Mouse (Mus musculus) small intestine, adult 2 months (tissue): Measurements from ENCODE around the gene Rusc2. TPM values are rescaled to one million over a fixed set of nuclear protein-coding genes. Genes with fewer than 3 reads are reported as not detected.

ENCODE experiments used
- H3K27ac ChIP-seq: fragments of 200-500 bp; 2 replicates; pipeline ENCODE4 v1.5.1; 2012; ENCODE audit warnings: low read depth, low read length, control low read depth, inconsistent platforms; ENCODE audit not compliant: insufficient read depth
- H3K27me3 ChIP-seq: fragments of 200-500 bp; 2 replicates; pipeline ENCODE4 v1.6.1; 2012; ENCODE audit warnings: mild to moderate bottlenecking, moderate library complexity, low read length, inconsistent platforms; ENCODE audit not compliant: control insufficient read depth, insufficient read depth
- H3K36me3 ChIP-seq: fragments of 200-500 bp; 2 replicates; pipeline ENCODE4 v1.6.1; 2012; ENCODE audit warnings: mild to moderate bottlenecking, low read length, control low read depth, inconsistent platforms; ENCODE audit not compliant: control insufficient read depth, insufficient read depth
- H3K4me1 ChIP-seq: fragments of 200-500 bp; 2 replicates; pipeline ENCODE4 v1.6.1; 2012; ENCODE audit warnings: low read length, inconsistent platforms, mixed read lengths; ENCODE audit not compliant: control insufficient read depth, insufficient read depth, insufficient read length
- H3K4me3 ChIP-seq: fragments of 200-500 bp; 2 replicates; pipeline ENCODE4 v1.5.1; 2012; ENCODE audit warnings: low read depth, mild to moderate bottlenecking, control low read depth, inconsistent platforms, low read length, moderate library complexity
- CTCF ChIP-seq: fragments of 200-500 bp; IDR thresholded peaks from 2 replicates; pipeline ENCODE4 v1.5.1; 2012; ENCODE audit warnings: low read depth, mild to moderate bottlenecking, control low read depth, inconsistent platforms, low read length, moderate library complexity, mixed read lengths; ENCODE audit not compliant: insufficient replicate concordance, insufficient read length; ENCODE audit errors: extremely low read depth
- POLR2A ChIP-seq: fragments of 200-500 bp; IDR thresholded peaks from 2 replicates; pipeline ENCODE4 v1.6.1; 2012; ENCODE audit warnings: low read depth, mild to moderate bottlenecking, control low read depth, inconsistent platforms, low read length, moderate library complexity
- WGBS: fragments of 180-500 bp; shearing (Covaris S2); methylation state at CpG from one replicate; pipeline ENCODE4 v1.1.7; 2018; 5-methylcytosine and 5-hydroxymethylcytosine counted together
- polyA plus RNA-seq: library from polyadenylated mRNA; depleted of rRNA; stranded (reverse); fragments of >200 nt; gene quantifications from 2 replicates; pipeline ENCODE4 v1.2.3, GENCODE M21; 2012

Rusc2 gene
- polyA plus RNA-seq, 1 experiment, result 11.2 TPM

DNA sequence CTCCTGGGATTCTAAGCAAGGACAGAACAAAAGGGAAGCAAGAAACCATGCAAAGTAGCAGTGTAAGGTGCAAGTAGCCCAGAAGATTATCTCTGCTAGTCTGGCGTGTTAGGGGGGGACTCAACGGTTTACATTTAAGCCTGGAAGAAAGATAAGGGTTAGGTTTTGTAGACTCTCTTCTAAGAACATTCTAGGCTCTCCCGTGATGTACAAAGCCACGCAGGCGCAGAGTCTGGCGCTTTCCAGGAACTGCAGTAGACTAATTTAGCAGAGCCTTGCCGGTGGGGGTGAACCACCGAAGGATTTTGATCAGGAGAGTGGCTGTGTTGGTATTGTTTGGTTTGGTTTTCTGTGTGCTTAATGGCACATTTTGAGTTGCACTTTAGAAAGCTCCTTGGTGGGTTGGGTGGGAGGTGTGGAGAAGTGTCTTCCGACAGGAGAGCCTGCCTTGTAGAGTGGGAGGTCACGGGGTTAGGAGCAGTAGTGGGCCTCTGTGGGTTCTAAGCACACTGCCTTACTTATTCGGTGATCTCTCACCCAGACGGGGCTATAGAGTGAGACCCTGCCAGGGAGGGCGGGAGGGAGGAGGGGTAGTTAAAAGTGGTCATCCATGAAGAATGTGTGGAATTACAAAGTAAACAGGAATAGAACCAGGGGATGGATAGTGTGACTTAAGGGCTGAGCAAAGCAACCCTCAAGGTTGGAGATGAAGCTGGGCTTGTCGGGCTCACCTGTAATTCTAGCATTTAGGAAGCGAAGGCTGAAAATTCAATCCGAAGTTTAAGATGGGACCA lies 35.7 kb downstream of the Rusc2 start:
- H3K36me3 ChIP-seq, result peaks cover 5% of the 10 kb centered on the region; the same call in 1 of the 2 replicates
- H3K27ac ChIP-seq, result no peak overlapping the region
- WGBS, result 77% methylated on average over 16 of the region's 16 CpGs
- no peaks in the 10 kb centered on the region for H3K4me1 ChIP-seq
- no peaks in the 10 kb centered on the region for H3K27me3 ChIP-seq
- no peak for TF ChIP-seq POLR2A
- no peak for TF ChIP-seq CTCF
- H3K4me3 ChIP-seq, result no peak overlapping the region

DNA sequence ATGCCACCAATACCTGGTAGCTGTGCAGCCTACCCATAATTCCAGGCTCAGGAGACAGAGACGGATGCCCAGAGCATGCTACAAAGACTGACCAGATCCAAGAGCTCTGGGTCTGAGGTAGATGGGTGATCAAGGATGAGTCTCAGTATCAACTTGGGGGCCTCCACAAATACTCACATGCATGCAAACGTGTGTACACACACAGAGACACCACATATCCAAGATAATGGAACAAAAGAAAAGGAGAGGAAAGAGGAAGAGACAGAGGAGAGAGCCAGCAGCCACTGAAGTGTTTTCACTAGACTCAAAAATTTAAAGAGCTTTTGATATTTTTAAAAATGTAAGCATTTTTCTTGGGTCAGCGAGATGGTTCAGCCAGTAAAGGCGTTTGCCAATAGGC lies 36.7 kb downstream of the Rusc2 start:
- Histone ChIP-seq H3K36me3 (peaks cover 10% of the 10 kb centered on the region; the same call in 1 of the 2 replicates), H3K27ac (no peak overlapping the region), H3K4me3 (no peak overlapping the region), H3K27me3 (no peaks in the 10 kb centered on the region), H3K4me1 (no peaks in the 10 kb centered on the region)
- TF ChIP-seq CTCF (no peak), POLR2A (no peak)
- WGBS, result 77% methylated on average over 4 of the region's 4 CpGs

- TF ChIP-seq CTCF (no peak), POLR2A (no peak)
- 0 out of 2 replicates have a peak overlapping the region, but pooled peaks have one; percentile 3 for H3K27ac ChIP-seq
- WGBS, result 70% methylated on average over 15 of the region's 15 CpGs
- H3K36me3 ChIP-seq, result peaks cover 10% of the 10 kb centered on the region
- no peaks in the 10 kb centered on the region for H3K4me1 ChIP-seq
- H3K4me3 ChIP-seq, result no peak overlapping the region
- no peaks in the 10 kb centered on the region for H3K27me3 ChIP-seq
Measured at GRCm38 (mm10) chr4:43418973-43419656, 37.3 kb downstream of the Rusc2 start.

- Histone ChIP-seq H3K4me3 (no peak overlapping the region), H3K36me3 (peaks cover 17% of the 10 kb centered on the region), H3K27ac (peak overlapping the region; percentile 3), H3K4me1 (no peaks in the 10 kb centered on the region), H3K27me3 (no peaks in the 10 kb centered on the region)
- TF ChIP-seq CTCF (no peak), POLR2A (no peak)
- WGBS, result 61% methylated on average over 9 of the region's 9 CpGs
Measured at GRCm38 (mm10) chr4:43419801-43420281, 38.1 kb downstream of the Rusc2 start.

- TF ChIP-seq CTCF (peak; percentile 84; the same call in 1 of the 2 replicates), POLR2A (no peak)
- no peaks in the 10 kb centered on the region for H3K27me3 ChIP-seq
- 0 out of 2 replicates have a peak, but pooled peaks cover under 1% of the 10 kb centered on the region for H3K4me1 ChIP-seq
- H3K27ac ChIP-seq, result peak overlapping the region; percentile 3
- no peak overlapping the region for H3K4me3 ChIP-seq
- WGBS, result 2% methylated on average over 6 of the region's 6 CpGs
- H3K36me3 ChIP-seq, result peaks cover 17% of the 10 kb centered on the region
Measured at GRCm38 (mm10) chr4:43420305-43420704, 38.5 kb downstream of the Rusc2 start.

GRCm38 (mm10) chr4:43421632-43422240 lies 40.0 kb downstream of the Rusc2 start:
- H3K36me3 ChIP-seq, result peaks cover 14% of the 10 kb centered on the region
- no peak overlapping the region for H3K4me3 ChIP-seq
- H3K27ac ChIP-seq, result no peak overlapping the region
- no peaks in the 10 kb centered on the region for H3K27me3 ChIP-seq
- TF ChIP-seq CTCF (no peak), POLR2A (no peak)
- H3K4me1 ChIP-seq, result 0 out of 2 replicates have a peak, but pooled peaks cover 3% of the 10 kb centered on the region
- 88% methylated on average over 28 of the region's 28 CpGs for WGBS
